Mouse (Mus musculus): Measurements from ENCODE around the gene Slc20a1. TPM values are rescaled to one million over a fixed set of nuclear protein-coding genes. Genes with fewer than 3 reads are reported as not detected.
A peak's percentile ranks its signal among the peaks of the same experiment; 100 is the strongest.

Gene Slc20a1
- polyA plus RNA-seq, 1 experiment = 57.4 TPM

DNA sequence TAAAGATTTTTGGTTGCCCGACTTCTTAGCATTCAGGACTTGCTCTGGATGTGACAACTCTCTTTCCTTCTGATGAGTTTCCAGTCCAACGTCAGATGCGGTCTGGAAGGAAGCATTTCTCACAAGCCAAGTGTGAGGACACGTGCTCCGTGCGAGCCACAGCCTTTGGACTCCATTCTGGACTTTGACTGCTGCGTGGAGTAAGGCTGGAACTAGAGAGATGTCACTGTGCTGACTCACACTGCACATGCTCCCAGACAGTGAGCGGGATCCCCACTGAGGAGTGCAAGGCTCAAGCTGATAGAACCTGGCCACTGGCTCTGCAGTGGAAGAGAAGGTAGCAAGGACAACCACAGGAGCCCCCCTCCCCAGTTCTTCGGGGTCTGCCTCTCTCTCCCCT is 33.9 kb downstream of the Slc20a1 start:
- TF ChIP-seq GATA1 (IDR thresholded peaks at IDR 0.05; ENCODE audit: low read length) = no peak

DNA sequence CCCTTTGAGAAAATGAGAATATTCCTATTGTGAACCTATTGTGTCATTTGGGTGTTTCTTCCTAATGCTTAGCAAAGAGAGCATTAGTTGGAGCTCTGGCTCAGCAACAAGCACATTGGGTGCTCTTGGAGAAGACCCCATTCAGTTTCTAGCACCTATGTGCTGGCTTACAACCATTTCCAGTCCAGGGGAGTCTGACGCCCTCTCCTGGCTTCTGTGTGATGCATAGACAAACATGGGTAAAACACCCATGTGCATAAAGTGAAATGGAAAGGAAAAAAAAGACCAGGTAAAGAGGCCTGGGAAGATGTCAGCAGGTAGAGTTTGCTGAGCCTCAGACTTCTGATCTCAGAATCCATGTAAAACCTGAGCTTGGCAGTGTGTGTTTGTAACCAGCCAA is 34.7 kb downstream of the Slc20a1 start:
- no peak for TF ChIP-seq GATA1 (IDR thresholded peaks at IDR 0.05; ENCODE audit: low read length)

DNA sequence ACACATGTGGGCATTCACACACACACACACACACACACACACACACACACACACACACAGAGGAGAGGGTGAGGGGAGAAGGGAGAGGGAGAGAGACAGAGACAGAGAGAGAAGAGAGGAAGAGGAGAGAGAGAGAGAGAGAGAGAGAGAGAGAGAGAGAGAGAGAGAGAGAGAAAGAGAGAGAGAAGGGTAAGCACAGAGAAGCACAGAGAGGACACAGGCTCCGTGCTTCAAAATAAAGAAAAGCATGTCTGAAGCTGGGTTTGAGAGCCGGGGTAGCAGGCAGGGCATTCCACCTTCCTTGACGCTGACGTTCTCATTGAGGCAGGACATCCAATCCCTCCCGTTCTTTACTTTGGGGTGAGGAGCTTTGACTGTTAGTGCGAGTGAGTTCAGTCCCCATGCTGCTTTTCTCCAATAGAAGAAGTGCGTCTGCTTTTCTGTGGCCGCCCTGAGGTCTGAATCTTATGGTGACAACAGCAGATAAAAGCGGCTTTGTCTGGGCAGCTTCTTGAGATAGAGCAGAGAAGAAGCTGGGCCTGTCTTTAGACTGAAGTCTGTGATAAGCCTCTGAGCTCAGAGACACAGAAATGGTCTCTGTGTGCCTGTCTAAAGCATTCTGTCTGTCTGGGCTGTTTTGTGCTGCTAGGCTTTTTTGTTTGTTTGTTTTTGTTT is 35.4 kb downstream of the Slc20a1 start:
- TF ChIP-seq GATA1 (IDR thresholded peaks at IDR 0.05; ENCODE audit: low read length) = peak; percentile 36

DNA sequence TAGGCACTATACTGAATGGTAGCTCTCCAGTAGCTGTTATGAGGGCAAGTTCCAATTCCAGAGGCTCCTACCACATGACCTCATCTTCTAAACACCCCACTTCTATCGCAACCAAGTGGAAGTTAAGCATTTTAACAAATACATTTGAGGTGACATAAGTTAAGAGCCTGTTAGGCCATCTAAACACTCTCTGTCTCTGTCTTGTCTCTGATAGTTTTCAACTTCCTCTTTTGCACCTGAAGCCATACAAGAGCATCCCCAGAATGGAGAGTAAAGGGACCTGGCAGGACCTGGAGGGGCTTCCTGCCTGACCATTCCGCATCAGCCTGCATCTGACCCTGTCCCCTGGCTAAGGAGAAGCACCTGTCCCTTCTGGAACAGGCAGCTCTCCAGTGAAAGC is 36.2 kb downstream of the Slc20a1 start:
- TF ChIP-seq GATA1 (IDR thresholded peaks at IDR 0.05; ENCODE audit: low read length) = peak; percentile 13

DNA sequence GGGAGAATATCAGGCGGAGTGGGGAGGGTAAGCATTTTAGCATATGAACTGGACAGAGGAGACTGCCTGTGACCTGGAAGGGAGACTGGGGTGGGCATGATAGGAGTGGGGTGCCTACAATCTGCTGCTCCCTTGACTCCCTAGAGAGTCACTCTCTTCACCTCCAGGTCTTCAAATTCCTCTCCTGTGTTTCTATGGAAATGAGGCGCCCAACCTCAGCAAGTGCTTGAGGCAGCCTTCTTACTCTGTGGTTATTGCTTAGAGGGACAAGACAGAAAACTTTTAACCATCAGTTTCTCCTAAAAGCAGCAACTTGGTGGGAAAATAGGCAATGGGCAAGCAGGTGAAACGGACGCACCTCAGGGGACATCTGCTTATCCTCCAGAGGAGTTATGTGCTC is 38.0 kb downstream of the Slc20a1 start:
- no peak for TF ChIP-seq GATA1 (IDR thresholded peaks at IDR 0.05; ENCODE audit: low read length)

DNA sequence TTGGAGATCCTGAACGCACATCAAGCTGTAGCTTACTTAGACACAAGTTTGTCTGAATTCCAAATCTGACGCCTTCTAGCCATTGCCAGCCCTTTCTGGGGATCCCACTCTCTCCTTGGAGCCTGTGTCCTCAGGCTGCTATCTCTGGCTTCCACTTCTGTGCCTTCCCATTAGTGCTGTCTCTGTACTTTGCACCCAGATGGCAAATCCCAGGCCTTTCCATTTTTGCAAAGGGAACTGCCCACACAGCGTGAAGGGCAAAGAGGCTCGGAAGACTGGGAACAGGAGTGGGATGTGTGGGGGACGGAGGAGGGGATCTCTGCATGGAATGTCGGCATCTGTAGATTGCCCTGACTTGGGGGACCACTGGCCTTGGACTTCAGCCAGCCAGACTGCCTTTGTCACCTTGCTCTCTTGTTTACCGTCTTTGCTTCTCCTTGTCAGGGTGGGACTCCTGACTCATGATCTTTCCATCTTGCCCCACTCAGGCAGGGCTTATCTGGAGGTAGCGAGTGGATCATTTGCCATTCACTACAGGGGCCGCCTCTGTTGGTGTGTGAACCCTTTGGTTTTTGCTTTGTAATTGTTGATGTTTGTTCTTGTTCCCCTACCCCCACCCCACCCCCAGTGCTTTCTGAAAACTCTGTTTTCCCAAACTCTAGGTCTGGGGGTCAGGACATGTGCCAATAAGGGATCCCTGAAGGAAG is 42.3 kb downstream of the Slc20a1 start:
- no peak for TF ChIP-seq GATA1 (IDR thresholded peaks at IDR 0.05; ENCODE audit: low read length)

DNA sequence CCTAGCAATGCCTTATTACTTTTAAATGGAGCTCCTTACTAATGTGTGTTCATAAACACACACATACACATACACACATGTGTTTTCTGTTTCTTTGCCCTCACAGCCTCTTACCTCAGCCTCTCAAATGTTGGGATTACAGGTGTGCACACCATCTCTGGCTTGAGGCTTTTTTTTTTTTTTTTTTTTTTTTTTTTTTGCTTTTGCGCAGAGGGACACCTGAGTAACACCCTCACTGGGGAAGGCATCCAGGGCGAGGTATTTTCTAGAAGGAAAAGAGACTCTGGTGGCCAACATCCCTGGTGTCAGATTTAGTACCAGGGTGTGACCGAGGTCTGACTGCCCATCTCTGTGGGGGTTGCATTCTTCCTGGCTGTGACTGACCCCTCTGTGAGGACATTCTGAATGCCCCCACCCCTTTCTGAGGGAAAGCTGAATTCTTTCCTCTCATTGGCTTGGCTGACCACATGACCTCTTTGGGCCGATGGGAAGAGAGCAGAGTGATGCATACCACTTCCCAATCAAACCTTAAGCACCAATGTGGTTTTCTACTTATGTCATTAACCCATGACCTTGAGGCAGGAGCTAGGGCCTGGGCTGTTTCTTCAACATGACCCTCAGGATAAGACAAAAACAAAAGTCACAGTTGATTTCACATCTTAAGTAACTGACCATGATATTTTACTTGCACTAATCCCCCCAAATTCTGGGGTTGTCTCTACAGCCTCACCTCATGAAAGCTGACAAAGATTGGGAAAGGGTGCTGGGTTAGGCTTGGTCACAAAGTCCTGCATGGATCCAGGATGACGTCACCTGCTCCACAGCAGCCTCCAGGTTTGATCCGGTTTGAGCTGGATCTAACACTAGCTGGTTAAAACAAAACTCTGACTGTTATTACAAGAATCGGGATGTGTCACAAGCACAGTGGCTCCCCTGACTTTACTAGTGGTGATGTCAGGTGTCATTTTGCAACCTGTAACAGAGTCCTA is 43.6 kb downstream of the Slc20a1 start:
- no peak for TF ChIP-seq GATA1 (IDR thresholded peaks at IDR 0.05; ENCODE audit: low read length)

DNA sequence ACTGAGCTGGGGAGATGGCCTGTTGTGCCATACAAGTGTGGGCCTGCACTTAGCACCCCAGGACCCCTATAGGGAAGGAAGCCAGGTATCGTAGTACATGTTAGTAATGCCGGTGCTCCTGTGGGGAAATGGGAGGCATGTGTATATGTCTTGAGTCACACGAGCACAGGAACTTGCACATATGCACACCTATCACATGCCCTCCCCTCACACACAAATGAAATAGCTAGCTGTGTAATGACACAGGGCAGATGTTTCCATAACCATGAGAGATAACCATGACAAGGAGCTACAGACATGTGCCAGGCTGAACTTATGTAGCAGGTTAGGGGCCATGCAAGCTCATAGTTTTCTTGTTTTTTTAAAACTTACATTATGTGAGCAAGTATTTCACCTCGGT is 44.4 kb downstream of the Slc20a1 start:
- no peak for TF ChIP-seq GATA1 (IDR thresholded peaks at IDR 0.05; ENCODE audit: low read length)

DNA sequence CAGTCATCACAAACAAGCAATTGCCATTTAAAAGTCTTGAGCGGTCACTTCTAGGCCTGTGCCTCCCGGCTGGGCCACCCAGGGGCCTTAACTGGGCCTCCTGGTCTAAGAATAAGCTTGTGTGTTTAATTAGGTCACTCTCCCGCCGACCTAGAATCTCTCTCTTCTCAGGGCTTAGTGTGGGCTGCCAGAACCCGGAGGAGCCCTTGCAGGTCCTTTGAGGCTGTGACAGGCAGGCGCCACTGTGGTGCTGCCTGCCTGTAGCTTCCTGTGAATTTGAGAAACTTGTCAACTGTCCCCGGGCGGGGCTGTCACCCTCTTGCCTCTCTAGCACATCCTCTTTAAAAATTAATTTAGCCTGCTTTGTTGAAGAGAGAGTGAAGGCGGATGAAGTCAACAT is 45.2 kb downstream of the Slc20a1 start:
- TF ChIP-seq GATA1 (IDR thresholded peaks at IDR 0.05; ENCODE audit: low read length) = no peak

DNA sequence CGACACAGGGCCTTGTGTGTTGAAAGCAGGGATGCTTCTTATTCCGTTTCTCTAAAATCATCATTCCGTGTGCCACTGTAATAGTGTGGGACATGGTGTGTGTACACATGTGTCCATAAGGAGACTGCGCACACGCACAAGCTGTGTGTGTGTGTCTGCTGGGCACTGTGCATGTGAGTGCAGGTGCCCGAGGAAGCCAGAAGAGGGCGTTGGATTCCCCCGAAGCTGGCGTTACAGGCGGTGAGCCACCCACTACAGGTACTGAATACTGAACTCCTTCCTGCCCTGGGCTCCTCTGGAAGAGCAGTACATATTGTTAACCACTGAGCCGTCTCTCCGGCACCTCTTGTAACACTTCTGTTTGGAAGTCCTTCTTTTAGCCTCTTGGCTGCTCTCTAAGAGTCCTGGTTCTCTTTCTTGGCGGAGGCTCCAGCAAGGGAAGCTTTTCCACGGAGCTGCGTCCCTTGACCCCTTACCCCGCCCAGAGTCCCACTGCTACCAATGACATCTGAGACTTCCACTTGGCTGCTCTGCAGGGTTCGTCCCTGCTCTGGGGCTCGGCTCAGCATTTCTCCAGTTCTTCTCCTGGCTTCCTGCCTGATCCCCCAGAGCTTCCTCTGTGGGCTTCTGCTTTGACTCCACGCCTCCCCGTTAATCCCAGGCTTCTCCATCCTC is 46.0 kb downstream of the Slc20a1 start:
- TF ChIP-seq GATA1 (IDR thresholded peaks at IDR 0.05; ENCODE audit: low read length) = no peak

DNA sequence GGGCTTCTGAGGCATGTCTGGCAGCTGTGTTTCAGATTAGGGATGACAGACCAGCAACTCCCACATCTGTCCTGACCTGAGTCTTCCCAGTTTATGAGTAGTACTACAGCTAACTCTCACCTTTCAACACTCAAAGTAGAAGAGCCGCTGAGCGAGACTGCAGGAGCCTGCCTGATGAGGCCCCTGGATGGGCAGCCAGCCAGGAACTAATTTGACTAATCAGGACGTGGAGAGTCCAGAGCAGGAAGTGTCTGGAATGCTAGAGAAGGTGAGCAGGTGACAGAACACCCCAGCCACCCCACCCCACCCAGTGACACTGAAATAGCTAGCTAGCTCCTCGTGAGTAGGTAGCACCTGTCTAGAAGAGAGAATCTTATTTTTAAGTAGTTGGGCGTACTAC is 47.1 kb downstream of the Slc20a1 start:
- no peak for TF ChIP-seq GATA1 (IDR thresholded peaks at IDR 0.05; ENCODE audit: low read length)

DNA sequence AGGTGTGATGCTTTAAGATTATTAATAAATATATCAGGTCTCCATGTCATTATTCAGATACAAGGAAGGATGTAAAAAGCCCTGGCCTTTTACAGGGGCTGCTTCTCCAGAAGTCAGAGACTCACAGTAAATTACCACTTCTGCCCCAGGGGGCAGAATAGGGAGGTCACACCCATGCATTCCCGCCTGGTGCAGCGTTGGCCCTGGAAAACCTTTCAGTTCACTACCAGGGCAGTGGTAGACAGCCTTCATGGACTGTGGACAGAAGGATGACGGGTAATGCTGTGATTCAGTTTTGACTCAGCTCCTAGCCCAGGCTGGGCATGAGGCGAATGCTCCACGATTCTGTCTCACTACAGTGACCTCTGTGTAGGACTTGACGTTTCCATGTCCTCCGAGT is 47.9 kb downstream of the Slc20a1 start:
- no peak for TF ChIP-seq GATA1 (IDR thresholded peaks at IDR 0.05; ENCODE audit: low read length)

DNA sequence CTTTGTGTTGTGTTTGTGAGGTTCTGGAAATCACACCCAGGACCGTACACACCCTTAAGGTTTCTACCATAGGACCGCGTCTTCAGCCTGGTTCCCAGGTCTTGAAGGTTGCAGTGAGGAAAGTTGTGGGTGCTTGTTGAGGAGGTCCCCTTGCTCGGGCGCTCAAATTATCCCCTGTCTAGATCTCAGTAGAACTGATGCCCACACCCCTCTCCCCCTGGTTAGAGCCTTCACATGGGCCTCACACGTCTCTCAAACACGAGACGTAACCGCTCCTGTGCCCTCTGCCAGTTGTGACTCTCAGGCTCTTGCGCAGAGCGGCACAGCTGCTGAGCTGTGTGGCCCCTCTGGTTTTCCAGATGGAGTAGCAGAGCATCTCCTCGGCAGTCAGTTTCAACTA is 48.4 kb downstream of the Slc20a1 start:
- TF ChIP-seq GATA1 (IDR thresholded peaks at IDR 0.05; ENCODE audit: low read length) = no peak

DNA sequence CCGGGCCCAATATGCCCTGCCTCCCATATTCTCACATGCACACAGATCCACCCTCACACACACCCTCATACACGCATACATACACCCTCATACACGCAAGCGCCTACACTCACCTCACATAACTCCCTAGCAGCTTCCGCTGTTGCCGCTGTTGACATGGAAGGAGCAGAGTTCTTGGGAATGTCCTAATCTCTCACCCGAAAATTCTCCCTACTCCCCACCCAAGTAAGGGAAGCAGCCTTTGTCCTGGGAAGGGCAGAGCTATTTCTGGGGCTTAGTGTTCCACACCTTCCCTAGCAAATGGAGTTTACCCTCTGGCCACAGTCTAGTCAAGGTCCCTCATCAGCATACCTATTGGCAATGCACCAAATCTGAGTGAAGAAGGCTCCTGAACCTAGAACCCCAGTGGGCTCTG is 49.1 kb downstream of the Slc20a1 start:
- TF ChIP-seq GATA1 (IDR thresholded peaks at IDR 0.05; ENCODE audit: low read length) = no peak

DNA sequence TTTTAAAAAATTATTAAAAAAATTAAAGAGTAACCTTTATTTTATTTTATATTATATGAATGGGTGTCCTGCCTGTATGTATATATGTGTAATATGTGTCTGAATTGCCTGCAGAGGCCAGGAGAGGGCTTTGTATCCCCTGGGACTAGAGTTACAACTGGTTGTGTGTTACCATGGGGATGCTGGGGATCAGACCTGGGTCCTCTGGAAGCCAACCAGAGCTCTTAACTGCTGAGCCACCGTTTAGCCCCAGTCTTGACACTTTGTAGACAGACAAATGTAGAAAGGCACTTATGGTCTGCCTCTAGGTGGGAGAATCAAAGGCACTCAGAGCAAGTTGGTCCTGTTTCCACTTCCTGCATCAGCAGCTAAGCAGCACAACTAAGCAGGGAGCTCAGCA is 50.8 kb downstream of the Slc20a1 start:
- TF ChIP-seq GATA1 (IDR thresholded peaks at IDR 0.05; ENCODE audit: low read length) = no peak
